Mouse (Mus musculus) C2C12 (cell line): ENCODE measurements around the gene St8sia1.

Experiments
- CTCF ChIP-seq: IDR thresholded peaks from one replicate; pipeline ENCODE4 v1.5.1; 2011; ENCODE audit not compliant: control insufficient read depth, insufficient read depth, insufficient read length
- USF1 ChIP-seq: IDR thresholded peaks from one replicate; pipeline ENCODE4 v1.6.1; 2011; ENCODE audit warnings: low read depth, mild to moderate bottlenecking, control low read depth, moderate library complexity

GRCm38 (mm10) chr6:142995567-142995966, 31.3 kb upstream of the St8sia1 start:
- no peak for TF ChIP-seq CTCF
- TF ChIP-seq USF1, result no peak
